Mouse (Mus musculus): Measurements from ENCODE around the gene Slc22a20. TPM values are rescaled to one million over a fixed set of nuclear protein-coding genes. Genes with fewer than 3 reads are reported as not detected.
A peak's percentile ranks its signal among the peaks of the same experiment; 100 is the strongest.

The Slc22a20 gene
- polyA plus RNA-seq, 1 experiment from 2014 or later = not detected

DNA sequence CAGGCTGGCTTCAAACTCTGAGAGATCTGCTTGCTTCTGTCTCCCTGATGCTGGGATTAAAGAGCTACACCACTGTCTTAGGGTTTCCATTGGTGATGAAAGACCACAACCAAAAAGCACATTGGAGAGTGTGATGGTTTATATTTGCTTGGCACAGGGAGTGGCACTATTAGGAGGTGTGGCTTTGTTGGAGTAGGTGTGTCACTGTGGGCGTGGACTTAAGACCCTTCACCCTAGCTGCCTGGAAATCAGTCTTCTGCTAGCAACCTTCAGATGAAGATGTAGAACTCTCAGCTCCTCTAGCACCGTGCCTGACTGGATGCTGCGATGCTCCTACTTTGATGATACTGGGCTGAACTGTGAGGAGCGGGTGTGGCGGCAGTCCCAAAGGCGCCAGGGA is 47.4 kb downstream of the Slc22a20 start:
- Histone ChIP-seq H3K9ac (ENCODE audit: low read length) (no peak overlapping the region), H3K27ac (ENCODE audit: low read length) (no peak overlapping the region; the same call in 1 of the 2 replicates), H3K36me3 (ENCODE audit: control insufficient read depth, insufficient read depth) (peaks cover 8% of the 10 kb centered on the region; the same call in 1 of the 2 replicates), H3K4me2 (ENCODE audit: low read depth, low read length) (no peak overlapping the region), H3K4me1 (ENCODE audit: control insufficient read depth, insufficient read depth, low read length) (peaks cover 35% of the 10 kb centered on the region), H3K4me3 (ENCODE audit: low read length) (no peak overlapping the region), H3K9me3 (replicated peaks; ENCODE audit: control insufficient read depth, low read length) (no peaks in the 10 kb centered on the region), H3K27me3 (ENCODE audit: control insufficient read depth, insufficient read depth, low read length) (no peaks in the 10 kb centered on the region)
- ATAC-seq (replicated peaks; ENCODE audit: extremely low read depth, insufficient read depth, low FRiP score) = no peak
- WGBS = 87% methylated on average over 6 of the region's 6 CpGs

GRCm38 (mm10) chr19:5937836-5938406 is 48.0 kb downstream of the Slc22a20 start:
- Histone ChIP-seq H3K4me3 (ENCODE audit: low read length) (peak overlapping the region; percentile 19; the same call in 1 of the 2 replicates), H3K9ac (ENCODE audit: low read length) (peak overlapping the region; percentile 20; the same call in 1 of the 2 replicates), H3K4me1 (ENCODE audit: control insufficient read depth, insufficient read depth, low read length) (peaks cover 35% of the 10 kb centered on the region), H3K9me3 (replicated peaks; ENCODE audit: control insufficient read depth, low read length) (no peaks in the 10 kb centered on the region), H3K27me3 (ENCODE audit: control insufficient read depth, insufficient read depth, low read length) (no peaks in the 10 kb centered on the region), H3K4me2 (ENCODE audit: low read depth, low read length) (peak overlapping the region; percentile 43), H3K36me3 (ENCODE audit: control insufficient read depth, insufficient read depth) (peaks cover 8% of the 10 kb centered on the region; the same call in 1 of the 2 replicates), H3K27ac (ENCODE audit: low read length) (peak overlapping the region; percentile 42)
- WGBS = 11% methylated on average over 14 of the region's 14 CpGs
- ATAC-seq (replicated peaks; ENCODE audit: extremely low read depth, insufficient read depth, low FRiP score) = no peak

- no peaks in the 10 kb centered on the region for H3K9me3 ChIP-seq (replicated peaks; ENCODE audit: control insufficient read depth, low read length)
- H3K4me2 ChIP-seq (ENCODE audit: low read depth, low read length) = no peak overlapping the region
- H3K27me3 ChIP-seq (ENCODE audit: control insufficient read depth, insufficient read depth, low read length) = no peaks in the 10 kb centered on the region
- H3K4me1 ChIP-seq (ENCODE audit: control insufficient read depth, insufficient read depth, low read length) = peaks cover 32% of the 10 kb centered on the region
- WGBS = 67% methylated on average over 21 of the region's 21 CpGs
- peak overlapping the region; percentile 42 for H3K27ac ChIP-seq (ENCODE audit: low read length)
- H3K36me3 ChIP-seq (ENCODE audit: control insufficient read depth, insufficient read depth) = peaks cover 5% of the 10 kb centered on the region; the same call in 1 of the 2 replicates
- ATAC-seq (replicated peaks; ENCODE audit: extremely low read depth, insufficient read depth, low FRiP score) = no peak
- H3K4me3 ChIP-seq (ENCODE audit: low read length) = no peak overlapping the region
- H3K9ac ChIP-seq (ENCODE audit: low read length) = peak overlapping the region; percentile 20; the same call in 1 of the 2 replicates
These were observed 48.7 kb downstream of the Slc22a20 start for GRCm38 (mm10) chr19:5937095-5937835.

- Histone ChIP-seq H3K27me3 (ENCODE audit: control insufficient read depth, insufficient read depth, low read length) (no peaks in the 10 kb centered on the region), H3K9ac (ENCODE audit: low read length) (no peak overlapping the region), H3K4me2 (ENCODE audit: low read depth, low read length) (no peak overlapping the region), H3K9me3 (replicated peaks; ENCODE audit: control insufficient read depth, low read length) (no peaks in the 10 kb centered on the region), H3K36me3 (ENCODE audit: control insufficient read depth, insufficient read depth) (no peaks in the 10 kb centered on the region), H3K4me3 (ENCODE audit: low read length) (no peak overlapping the region), H3K27ac (ENCODE audit: low read length) (peak overlapping the region; percentile 55), H3K4me1 (ENCODE audit: control insufficient read depth, insufficient read depth, low read length) (peaks cover 31% of the 10 kb centered on the region)
- ATAC-seq (replicated peaks; ENCODE audit: extremely low read depth, insufficient read depth, low FRiP score) = no peak
- WGBS = 45% methylated on average over 5 of the region's 5 CpGs
These were observed 50.3 kb downstream of the Slc22a20 start for GRCm38 (mm10) chr19:5935691-5936090.

DNA sequence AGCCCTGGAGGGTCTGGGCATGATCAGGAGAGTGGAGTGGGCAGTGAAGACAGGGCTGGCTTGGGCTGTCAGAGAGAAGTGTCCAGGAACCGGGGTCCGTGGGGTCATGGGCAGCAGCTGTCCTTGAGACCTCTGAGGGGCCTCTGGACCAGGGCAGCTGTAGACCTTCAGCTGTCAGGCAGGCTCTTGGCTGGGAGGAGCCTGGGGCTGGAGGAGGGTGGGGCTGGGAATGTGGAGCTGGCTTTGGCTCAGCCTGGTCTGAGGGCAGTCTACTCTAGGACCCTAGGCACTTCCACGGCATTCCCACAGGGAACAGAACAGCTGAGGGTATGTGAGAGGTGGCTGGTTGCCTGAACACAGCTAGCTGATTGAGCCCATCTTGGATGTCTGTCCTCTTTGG is 50.7 kb downstream of the Slc22a20 start:
- H3K4me2 ChIP-seq (ENCODE audit: low read depth, low read length) = peak overlapping the region; percentile 10; the same call in 1 of the 2 replicates
- no peaks in the 10 kb centered on the region for H3K36me3 ChIP-seq (ENCODE audit: control insufficient read depth, insufficient read depth)
- H3K27me3 ChIP-seq (ENCODE audit: control insufficient read depth, insufficient read depth, low read length) = no peaks in the 10 kb centered on the region
- H3K9ac ChIP-seq (ENCODE audit: low read length) = peak overlapping the region; percentile 61
- 13% methylated on average over 3 of the region's 3 CpGs for WGBS
- ATAC-seq (replicated peaks; ENCODE audit: extremely low read depth, insufficient read depth, low FRiP score) = peak; percentile 85
- peaks cover 32% of the 10 kb centered on the region for H3K4me1 ChIP-seq (ENCODE audit: control insufficient read depth, insufficient read depth, low read length)
- no peak overlapping the region for H3K4me3 ChIP-seq (ENCODE audit: low read length)
- H3K9me3 ChIP-seq (replicated peaks; ENCODE audit: control insufficient read depth, low read length) = no peaks in the 10 kb centered on the region
- H3K27ac ChIP-seq (ENCODE audit: low read length) = peak overlapping the region; percentile 47

DNA sequence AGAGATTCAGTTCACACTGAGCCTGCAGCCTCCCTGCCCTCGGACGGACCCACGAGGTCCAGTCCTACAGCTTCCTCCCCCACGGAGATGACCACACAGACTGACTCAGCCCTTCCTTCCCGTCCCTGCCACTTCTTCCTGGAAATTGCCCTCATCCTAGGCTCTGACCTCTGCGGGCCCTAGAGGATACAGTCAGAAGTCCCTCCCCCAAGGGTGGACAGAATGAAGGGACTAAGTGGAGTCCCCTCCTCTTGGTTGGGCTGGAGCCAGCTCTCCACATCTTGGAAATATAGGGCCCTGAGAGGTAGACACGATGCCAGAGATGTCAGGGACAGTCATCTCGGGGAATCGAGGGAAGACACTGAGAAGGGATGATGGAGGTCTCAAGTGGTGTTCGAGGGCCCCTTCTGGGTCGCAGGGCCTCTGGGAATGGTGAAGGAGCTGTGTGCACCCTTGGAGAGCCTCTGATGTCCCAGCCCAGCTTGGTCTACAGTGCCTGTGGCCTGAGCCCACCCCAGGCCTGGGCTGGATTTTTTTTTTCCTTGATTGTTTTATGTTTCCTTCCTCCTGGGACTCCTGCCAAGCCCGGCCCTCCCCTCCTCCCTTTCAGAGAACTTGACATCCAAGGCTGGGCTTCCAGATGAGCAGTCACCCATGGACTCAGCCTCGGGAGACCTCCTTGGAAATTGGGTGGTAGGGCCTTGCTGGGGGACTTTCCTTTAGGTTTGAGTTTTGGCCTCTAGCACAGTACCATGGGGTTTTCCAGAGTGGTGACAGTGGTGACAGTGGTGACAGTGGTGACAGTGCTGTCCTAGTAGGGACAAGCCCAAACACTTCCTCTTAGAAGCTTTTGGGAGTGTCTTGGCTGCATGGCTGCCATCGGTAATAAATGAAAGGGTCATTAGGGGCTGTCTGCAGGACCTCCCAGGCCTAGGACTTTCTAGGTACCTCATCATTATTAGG is 56.0 kb downstream of the Slc22a20 start:
- Histone ChIP-seq H3K4me2 (ENCODE audit: low read depth, low read length) (no peak overlapping the region), H3K4me3 (ENCODE audit: low read length) (no peak overlapping the region), H3K36me3 (ENCODE audit: control insufficient read depth, insufficient read depth) (no peaks in the 10 kb centered on the region), H3K27me3 (ENCODE audit: control insufficient read depth, insufficient read depth, low read length) (no peaks in the 10 kb centered on the region), H3K9me3 (replicated peaks; ENCODE audit: control insufficient read depth, low read length) (no peaks in the 10 kb centered on the region), H3K27ac (ENCODE audit: low read length) (peak overlapping the region; percentile 77), H3K9ac (ENCODE audit: low read length) (peak overlapping the region; percentile 9; the same call in 1 of the 2 replicates), H3K4me1 (ENCODE audit: control insufficient read depth, insufficient read depth, low read length) (peaks cover 13% of the 10 kb centered on the region)
- WGBS = 50% methylated on average over 14 of the region's 14 CpGs
- peak; percentile 38 for ATAC-seq (replicated peaks; ENCODE audit: extremely low read depth, insufficient read depth, low FRiP score)

DNA sequence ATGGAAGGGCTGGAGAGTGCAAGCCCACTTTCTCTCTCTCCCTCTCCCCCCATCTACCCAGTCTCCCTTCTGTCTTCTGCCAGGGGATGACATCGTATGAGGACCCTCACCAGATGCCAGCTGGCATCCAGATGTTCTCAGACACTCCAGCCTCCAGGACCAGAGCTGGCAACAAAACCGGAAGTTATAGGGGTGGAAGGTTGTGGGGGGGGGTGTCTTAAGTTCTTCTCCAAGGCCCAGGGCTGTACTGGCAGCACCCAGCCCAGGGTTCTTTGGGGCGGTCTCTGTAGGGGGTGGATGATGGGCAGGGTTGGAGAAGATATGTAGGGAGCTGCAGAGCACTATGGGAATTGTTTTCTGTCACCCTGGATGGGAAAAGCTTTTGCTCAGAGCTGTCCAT is 57.4 kb downstream of the Slc22a20 start:
- no peak for ATAC-seq (replicated peaks; ENCODE audit: extremely low read depth, insufficient read depth, low FRiP score)
- no peaks in the 10 kb centered on the region for H3K27me3 ChIP-seq (ENCODE audit: control insufficient read depth, insufficient read depth, low read length)
- WGBS = 71% methylated on average over 3 of the region's 3 CpGs
- H3K4me2 ChIP-seq (ENCODE audit: low read depth, low read length) = no peak overlapping the region
- H3K27ac ChIP-seq (ENCODE audit: low read length) = no peak overlapping the region
- no peaks in the 10 kb centered on the region for H3K36me3 ChIP-seq (ENCODE audit: control insufficient read depth, insufficient read depth)
- H3K9ac ChIP-seq (ENCODE audit: low read length) = no peak overlapping the region
- H3K4me3 ChIP-seq (ENCODE audit: low read length) = no peak overlapping the region
- H3K9me3 ChIP-seq (replicated peaks; ENCODE audit: control insufficient read depth, low read length) = no peaks in the 10 kb centered on the region
- peaks cover 12% of the 10 kb centered on the region for H3K4me1 ChIP-seq (ENCODE audit: control insufficient read depth, insufficient read depth, low read length)

GRCm38 (mm10) chr19:5928104-5928503 is 57.8 kb downstream of the Slc22a20 start:
- 76% methylated on average over 6 of the region's 6 CpGs for WGBS
- Histone ChIP-seq H3K4me3 (ENCODE audit: low read length) (no peak overlapping the region), H3K9me3 (replicated peaks; ENCODE audit: control insufficient read depth, low read length) (no peaks in the 10 kb centered on the region), H3K9ac (ENCODE audit: low read length) (no peak overlapping the region), H3K27me3 (ENCODE audit: control insufficient read depth, insufficient read depth, low read length) (no peaks in the 10 kb centered on the region), H3K4me1 (ENCODE audit: control insufficient read depth, insufficient read depth, low read length) (peaks cover 14% of the 10 kb centered on the region), H3K36me3 (ENCODE audit: control insufficient read depth, insufficient read depth) (no peaks in the 10 kb centered on the region), H3K27ac (ENCODE audit: low read length) (no peak overlapping the region), H3K4me2 (ENCODE audit: low read depth, low read length) (no peak overlapping the region)
- ATAC-seq (replicated peaks; ENCODE audit: extremely low read depth, insufficient read depth, low FRiP score) = no peak

Data from heart, embryonic 16.5 days (tissue).